Mouse (Mus musculus): ENCODE results near the gene Cpa2. TPM values are rescaled to one million over a fixed set of nuclear protein-coding genes. Genes with fewer than 3 reads are reported as not detected.

The Cpa2 gene
- polyA plus RNA-seq, 1 experiment from 2014 or later, result 10.6 TPM

DNA sequence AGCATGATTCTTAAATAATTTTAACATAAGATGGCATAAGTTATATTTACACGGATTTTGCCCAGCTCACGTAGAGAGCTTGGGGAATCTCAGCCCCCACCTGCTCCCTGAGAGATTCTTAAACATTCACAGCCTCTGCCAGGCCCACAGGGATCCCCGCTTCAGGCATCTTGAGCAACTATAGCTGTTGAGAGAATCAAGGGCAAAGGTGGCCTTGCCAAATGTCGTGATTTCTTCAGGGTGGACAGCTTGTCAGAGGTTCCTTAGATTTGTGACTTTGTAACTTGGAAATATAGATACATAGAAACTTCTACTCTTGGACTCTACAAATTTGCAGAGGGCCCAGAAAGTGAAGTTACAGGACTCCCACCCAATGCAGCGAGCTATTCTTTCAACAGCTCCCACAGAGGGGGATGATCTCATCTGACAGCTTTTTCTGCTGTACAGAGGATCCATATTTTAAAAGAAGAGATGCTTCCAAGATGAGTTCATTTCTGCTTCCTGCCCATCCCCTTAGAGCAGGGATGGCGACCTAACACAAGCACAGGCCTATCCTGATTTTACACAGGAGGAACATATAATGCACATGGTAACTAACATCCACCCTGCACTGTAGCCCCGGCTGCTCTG is 12.1 kb downstream of the Cpa2 start:
- H3K4me2 ChIP-seq (ENCODE audit: low read depth, low read length), result no peak overlapping the region
- no peaks in the 10 kb centered on the region for H3K36me3 ChIP-seq (ENCODE audit: control insufficient read depth, insufficient read depth, low read length)
- H3K27me3 ChIP-seq (ENCODE audit: control insufficient read depth, insufficient read depth, low read length), result no peaks in the 10 kb centered on the region
- H3K27ac ChIP-seq (ENCODE audit: low read depth, low read length), result no peak overlapping the region
- no peak for ATAC-seq (ENCODE audit: low read depth)
- no peak overlapping the region for H3K4me3 ChIP-seq (ENCODE audit: low read depth, low read length)
- peaks cover 15% of the 10 kb centered on the region for H3K4me1 ChIP-seq (ENCODE audit: control insufficient read depth, insufficient read depth, low read length)
- 0 out of 2 replicates have a peak, but pooled peaks cover 3% of the 10 kb centered on the region for H3K9me3 ChIP-seq (ENCODE audit: control insufficient read depth, low read length)
- 76% methylated on average over 7 of the region's 7 CpGs for WGBS
- no peak overlapping the region for H3K9ac ChIP-seq (replicated peaks; ENCODE audit: low read depth, low read length)

DNA sequence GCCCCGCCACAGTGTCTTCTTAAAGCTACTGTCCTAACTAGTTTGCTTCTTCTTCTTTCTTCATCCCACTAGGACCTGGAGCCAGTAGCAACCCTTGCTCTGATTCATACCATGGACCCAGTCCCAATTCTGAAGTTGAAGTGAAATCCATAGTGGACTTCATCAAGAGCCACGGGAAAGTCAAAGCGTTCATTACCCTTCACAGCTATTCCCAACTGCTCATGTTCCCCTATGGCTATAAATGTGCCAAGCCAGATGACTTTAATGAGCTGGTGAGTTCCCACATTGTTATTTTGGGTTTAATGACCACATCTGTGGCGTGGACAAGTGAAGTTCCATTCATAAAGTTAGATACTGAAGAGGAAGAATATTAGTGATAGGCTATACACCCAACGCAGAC is 12.7 kb downstream of the Cpa2 start:
- 75% methylated on average over 5 of the region's 5 CpGs for WGBS
- H3K27me3 ChIP-seq (ENCODE audit: control insufficient read depth, insufficient read depth, low read length), result no peaks in the 10 kb centered on the region
- no peak overlapping the region for H3K4me2 ChIP-seq (ENCODE audit: low read depth, low read length)
- no peak overlapping the region for H3K27ac ChIP-seq (ENCODE audit: low read depth, low read length)
- peaks cover 15% of the 10 kb centered on the region for H3K4me1 ChIP-seq (ENCODE audit: control insufficient read depth, insufficient read depth, low read length)
- H3K9me3 ChIP-seq (ENCODE audit: control insufficient read depth, low read length), result 0 out of 2 replicates have a peak, but pooled peaks cover 3% of the 10 kb centered on the region
- no peak overlapping the region for H3K9ac ChIP-seq (replicated peaks; ENCODE audit: low read depth, low read length)
- H3K36me3 ChIP-seq (ENCODE audit: control insufficient read depth, insufficient read depth, low read length), result no peaks in the 10 kb centered on the region
- ATAC-seq (ENCODE audit: low read depth), result no peak
- H3K4me3 ChIP-seq (ENCODE audit: low read depth, low read length), result no peak overlapping the region

GRCm38 (mm10) chr6:30554621-30555170 is 13.3 kb downstream of the Cpa2 start:
- 94% methylated on average over 5 of the region's 5 CpGs for WGBS
- no peaks in the 10 kb centered on the region for H3K27me3 ChIP-seq (ENCODE audit: control insufficient read depth, insufficient read depth, low read length)
- no peak overlapping the region for H3K4me3 ChIP-seq (ENCODE audit: low read depth, low read length)
- H3K36me3 ChIP-seq (ENCODE audit: control insufficient read depth, insufficient read depth, low read length), result no peaks in the 10 kb centered on the region
- H3K27ac ChIP-seq (ENCODE audit: low read depth, low read length), result no peak overlapping the region
- 0 out of 2 replicates have a peak, but pooled peaks cover 3% of the 10 kb centered on the region for H3K9me3 ChIP-seq (ENCODE audit: control insufficient read depth, low read length)
- ATAC-seq (ENCODE audit: low read depth), result no peak
- H3K9ac ChIP-seq (replicated peaks; ENCODE audit: low read depth, low read length), result no peak overlapping the region
- no peak overlapping the region for H3K4me2 ChIP-seq (ENCODE audit: low read depth, low read length)
- peaks cover 12% of the 10 kb centered on the region for H3K4me1 ChIP-seq (ENCODE audit: control insufficient read depth, insufficient read depth, low read length)

DNA sequence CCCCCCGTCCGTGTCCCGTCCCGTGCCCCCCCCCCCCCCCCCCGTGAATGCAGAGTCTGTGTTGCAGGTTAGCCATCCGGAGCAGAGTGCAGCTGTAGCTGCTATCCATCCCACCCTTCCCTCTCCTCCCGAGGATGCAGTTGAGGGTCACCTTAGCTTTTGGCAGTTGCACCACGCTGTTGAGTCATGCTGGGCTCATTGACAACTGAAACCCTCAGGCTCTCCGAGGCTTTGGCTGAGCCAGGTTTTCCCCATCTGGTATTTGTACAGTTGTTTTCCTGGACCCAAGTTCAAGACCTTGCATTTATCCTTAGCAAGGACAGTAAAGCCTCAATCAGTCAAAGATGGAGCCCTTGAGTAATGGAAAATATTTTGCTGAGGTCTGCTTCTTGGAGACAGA is 14.7 kb downstream of the Cpa2 start:
- Histone ChIP-seq H3K27ac (ENCODE audit: low read depth, low read length) (no peak overlapping the region), H3K4me3 (ENCODE audit: low read depth, low read length) (no peak overlapping the region), H3K27me3 (ENCODE audit: control insufficient read depth, insufficient read depth, low read length) (no peaks in the 10 kb centered on the region), H3K4me1 (ENCODE audit: control insufficient read depth, insufficient read depth, low read length) (peaks cover 10% of the 10 kb centered on the region), H3K9ac (replicated peaks; ENCODE audit: low read depth, low read length) (no peak overlapping the region), H3K9me3 (ENCODE audit: control insufficient read depth, low read length) (no peaks in the 10 kb centered on the region), H3K36me3 (ENCODE audit: control insufficient read depth, insufficient read depth, low read length) (no peaks in the 10 kb centered on the region), H3K4me2 (ENCODE audit: low read depth, low read length) (no peak overlapping the region)
- WGBS, result 14% methylated on average over 4 of the region's 9 CpGs
- no peak for ATAC-seq (ENCODE audit: low read depth)

DNA sequence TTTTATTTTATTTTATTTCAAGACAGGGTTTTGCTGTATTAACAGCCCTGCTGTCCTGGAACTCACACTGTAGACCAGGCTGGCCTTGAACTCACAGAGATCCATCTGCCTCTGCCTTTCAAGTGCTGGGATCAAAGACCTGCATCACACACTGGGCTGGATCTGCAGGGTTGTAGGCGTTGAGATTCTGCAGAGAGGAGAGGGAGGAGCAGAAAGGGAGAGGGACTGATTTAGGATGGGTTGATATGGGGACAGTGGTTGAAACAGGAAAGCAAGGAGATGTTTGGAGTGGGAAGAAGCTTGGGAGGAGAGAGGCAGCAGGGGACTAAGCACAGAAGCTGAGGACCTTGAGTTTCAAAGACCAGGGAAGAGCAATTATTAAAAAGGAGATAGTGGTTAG is 18.3 kb downstream of the Cpa2 start:
- H3K4me2 ChIP-seq (ENCODE audit: low read depth, low read length), result no peak overlapping the region

DNA sequence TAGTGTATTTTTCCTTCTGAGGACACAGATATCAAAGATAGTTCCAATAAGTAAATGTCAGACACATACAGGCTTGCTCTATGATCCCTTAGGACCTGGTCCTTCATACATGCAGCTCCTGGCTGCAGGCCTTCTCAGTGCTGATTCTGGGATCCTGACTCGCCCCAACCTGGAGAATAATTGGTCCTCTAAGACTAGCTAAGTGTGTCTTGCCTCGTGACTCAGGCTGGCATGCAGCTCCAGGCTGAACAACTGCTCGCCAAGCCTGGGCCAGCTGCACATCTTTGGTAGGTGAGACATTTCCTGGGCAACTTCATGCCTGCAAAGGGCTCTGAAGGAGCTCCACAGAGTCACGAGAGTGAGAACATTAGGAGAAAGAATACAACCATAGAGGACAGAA is 20.8 kb downstream of the Cpa2 start:
- Histone ChIP-seq H3K27me3 (ENCODE audit: control insufficient read depth, insufficient read depth, low read length) (no peaks in the 10 kb centered on the region), H3K4me3 (ENCODE audit: low read depth, low read length) (no peak overlapping the region), H3K36me3 (ENCODE audit: control insufficient read depth, insufficient read depth, low read length) (no peaks in the 10 kb centered on the region), H3K27ac (ENCODE audit: low read depth, low read length) (no peak overlapping the region), H3K9ac (replicated peaks; ENCODE audit: low read depth, low read length) (no peak overlapping the region), H3K4me1 (ENCODE audit: control insufficient read depth, insufficient read depth, low read length) (no peaks in the 10 kb centered on the region), H3K9me3 (ENCODE audit: control insufficient read depth, low read length) (no peaks in the 10 kb centered on the region), H3K4me2 (ENCODE audit: low read depth, low read length) (no peak overlapping the region)
- 75% methylated on average over 4 of the region's 4 CpGs for WGBS
- no peak for ATAC-seq (ENCODE audit: low read depth)

More for the DNA sequence above, 18.3 kb downstream of the Cpa2 start:
- Histone ChIP-seq H3K27me3 (ENCODE audit: control insufficient read depth, insufficient read depth, low read length) (no peaks in the 10 kb centered on the region), H3K9me3 (ENCODE audit: control insufficient read depth, low read length) (no peaks in the 10 kb centered on the region), H3K4me3 (ENCODE audit: low read depth, low read length) (no peak overlapping the region), H3K9ac (replicated peaks; ENCODE audit: low read depth, low read length) (no peak overlapping the region), H3K36me3 (ENCODE audit: control insufficient read depth, insufficient read depth, low read length) (no peaks in the 10 kb centered on the region), H3K4me1 (ENCODE audit: control insufficient read depth, insufficient read depth, low read length) (no peaks in the 10 kb centered on the region), H3K27ac (ENCODE audit: low read depth, low read length) (no peak overlapping the region)
- ATAC-seq (ENCODE audit: low read depth), result no peak
- WGBS, result 47% methylated on average over 1 of the region's 1 CpGs

DNA sequence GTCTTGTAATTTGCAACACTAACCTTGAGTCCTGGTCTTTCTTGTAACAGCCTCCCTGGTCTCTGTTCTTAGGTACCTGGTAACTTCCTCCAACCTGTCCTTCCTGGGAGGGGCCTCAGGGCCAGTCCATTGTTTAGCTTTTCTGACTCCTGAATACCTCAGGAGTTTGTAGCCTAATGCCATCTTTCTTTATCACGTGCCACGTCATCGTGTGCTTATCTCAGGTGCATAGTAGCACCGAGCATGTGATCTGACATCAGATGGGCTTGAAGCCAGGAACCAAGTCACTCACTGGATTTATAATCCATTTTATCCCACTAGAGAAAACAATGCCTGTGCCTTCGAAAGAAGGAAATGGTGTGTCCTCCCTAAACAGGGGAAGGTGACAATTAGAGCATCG is 22.2 kb downstream of the Cpa2 start:
- Histone ChIP-seq H3K27me3 (ENCODE audit: control insufficient read depth, insufficient read depth, low read length) (no peaks in the 10 kb centered on the region), H3K9ac (replicated peaks; ENCODE audit: low read depth, low read length) (no peak overlapping the region), H3K27ac (ENCODE audit: low read depth, low read length) (no peak overlapping the region), H3K4me1 (ENCODE audit: control insufficient read depth, insufficient read depth, low read length) (no peaks in the 10 kb centered on the region), H3K4me2 (ENCODE audit: low read depth, low read length) (no peak overlapping the region), H3K36me3 (ENCODE audit: control insufficient read depth, insufficient read depth, low read length) (no peaks in the 10 kb centered on the region), H3K4me3 (ENCODE audit: low read depth, low read length) (no peak overlapping the region), H3K9me3 (ENCODE audit: control insufficient read depth, low read length) (no peaks in the 10 kb centered on the region)
- WGBS, result 84% methylated on average over 6 of the region's 6 CpGs
- ATAC-seq (ENCODE audit: low read depth), result no peak

DNA sequence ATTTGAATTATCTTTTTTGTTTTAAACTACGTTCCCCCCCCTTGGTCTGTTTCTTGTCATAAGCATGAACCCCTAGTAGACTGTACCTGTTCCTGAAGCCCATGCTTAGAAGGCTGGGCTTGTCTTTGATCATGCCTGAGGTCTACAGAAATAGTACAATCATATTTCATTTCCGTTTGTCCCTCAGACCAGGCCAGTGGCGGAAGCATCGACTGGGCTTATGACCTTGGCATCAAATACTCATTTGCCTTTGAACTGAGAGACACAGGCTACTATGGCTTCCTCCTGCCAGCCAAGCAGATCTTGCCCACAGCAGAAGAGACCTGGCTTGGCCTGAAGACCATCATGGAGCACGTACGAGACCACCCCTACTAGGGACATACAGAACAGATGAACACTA is 22.7 kb downstream of the Cpa2 start:
- no peak for ATAC-seq (ENCODE audit: low read depth)
- no peak overlapping the region for H3K9ac ChIP-seq (replicated peaks; ENCODE audit: low read depth, low read length)
- H3K4me2 ChIP-seq (ENCODE audit: low read depth, low read length), result no peak overlapping the region
- H3K4me1 ChIP-seq (ENCODE audit: control insufficient read depth, insufficient read depth, low read length), result no peaks in the 10 kb centered on the region
- no peaks in the 10 kb centered on the region for H3K27me3 ChIP-seq (ENCODE audit: control insufficient read depth, insufficient read depth, low read length)
- no peak overlapping the region for H3K4me3 ChIP-seq (ENCODE audit: low read depth, low read length)
- H3K27ac ChIP-seq (ENCODE audit: low read depth, low read length), result no peak overlapping the region
- 94% methylated on average over 6 of the region's 6 CpGs for WGBS
- H3K9me3 ChIP-seq (ENCODE audit: control insufficient read depth, low read length), result no peaks in the 10 kb centered on the region
- no peaks in the 10 kb centered on the region for H3K36me3 ChIP-seq (ENCODE audit: control insufficient read depth, insufficient read depth, low read length)

- WGBS, result 75% methylated on average over 5 of the region's 5 CpGs
- Histone ChIP-seq H3K4me1 (ENCODE audit: control insufficient read depth, insufficient read depth, low read length) (peaks cover 4% of the 10 kb centered on the region), H3K4me2 (ENCODE audit: low read depth, low read length) (no peak within 1 kb of the TSS), H3K27ac (ENCODE audit: low read depth, low read length) (no peak within 1 kb of the TSS), H3K4me3 (ENCODE audit: low read depth, low read length) (no peak within 1 kb of the TSS), H3K9ac (replicated peaks; ENCODE audit: low read depth, low read length) (no peak within 1 kb of the TSS), H3K9me3 (ENCODE audit: control insufficient read depth, low read length) (no peaks in the 10 kb centered on the region), H3K27me3 (ENCODE audit: control insufficient read depth, insufficient read depth, low read length) (no peaks in the 10 kb centered on the region), H3K36me3 (ENCODE audit: control insufficient read depth, insufficient read depth, low read length) (no peaks in the 10 kb centered on the region)
- no peak for ATAC-seq (ENCODE audit: low read depth)
Measured at GRCm38 (mm10) chr6:30568069-30568468, 26.7 kb downstream of the Cpa2 start, which contains the start of gene Cpa4. TSS of gene Cpa4 (plus strand) at chr6:30568369.
